Mouse (Mus musculus): ENCODE measurements around the gene Rpl18a.

- no peak for TF ChIP-seq CTCF (IDR thresholded peaks at IDR 0.05; ENCODE audit: borderline replicate concordance, insufficient read depth, low read length)
- TF ChIP-seq POLR2A (IDR thresholded peaks at IDR 0.05; ENCODE audit: low read depth, low read length) = no peak
These were observed 41.2 kb downstream of the Rpl18a start for GRCm38 (mm10) chr8:70856028-70856427.
